Mouse (Mus musculus): ENCODE data around the gene Hrh1. TPM values are rescaled to one million over a fixed set of nuclear protein-coding genes. Genes with fewer than 3 reads are reported as not detected.

Gene Hrh1
- polyA plus RNA-seq, 1 experiment from 2014 or later, result 0.37 TPM

DNA sequence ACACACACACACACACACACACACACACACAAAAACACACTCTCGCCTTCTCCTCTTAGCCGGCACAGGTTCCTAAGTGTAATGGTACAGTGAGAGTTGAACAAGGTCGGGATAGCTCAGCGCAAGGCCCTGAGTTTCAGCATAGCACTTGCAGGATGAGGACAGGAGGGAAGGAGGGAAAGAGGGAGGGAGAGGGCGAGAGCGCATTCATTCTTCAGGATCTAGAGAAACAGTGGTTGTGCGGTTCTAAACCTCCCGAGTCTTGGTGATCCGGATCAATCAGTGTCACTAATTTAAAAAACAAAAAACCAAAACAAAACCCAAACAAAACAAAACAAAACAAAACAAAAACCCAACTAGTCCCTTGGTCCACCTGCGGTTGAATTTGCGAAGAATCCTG, 456 bp upstream of the Hrh1 start:
- no peak overlapping the region; the same call in 1 of the 2 replicates for H3K4me3 ChIP-seq (ENCODE audit: inconsistent target)

DNA sequence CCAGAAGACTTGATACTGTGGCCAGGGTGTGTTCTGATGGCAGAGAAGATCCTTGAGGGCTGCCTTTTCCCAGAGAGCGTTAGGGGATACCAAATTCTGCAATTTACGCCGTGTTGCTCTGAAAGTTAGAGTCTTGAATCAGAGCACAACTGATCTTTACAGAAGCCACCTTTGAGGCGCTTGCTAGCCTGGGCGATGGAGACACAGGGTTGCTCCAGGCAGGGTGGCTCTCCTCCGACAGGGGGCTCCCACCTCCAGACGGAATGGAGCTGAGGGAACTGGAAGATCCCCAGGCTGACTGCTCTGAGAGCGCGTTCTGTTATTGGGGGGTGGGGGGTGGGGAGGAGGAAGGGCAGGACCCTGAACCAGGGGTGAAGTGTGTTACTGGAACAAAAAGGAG, 890 bp downstream of the Hrh1 start:
- H3K79me2 ChIP-seq (ENCODE audit: inconsistent target), result no peaks in the 10 kb centered on the region
- no peak overlapping the region for H3K27ac ChIP-seq
- H3K4me3 ChIP-seq (ENCODE audit: inconsistent target), result no peak overlapping the region
- H3K36me3 ChIP-seq (ENCODE audit: inconsistent target), result no peaks in the 10 kb centered on the region
- 26% methylated on average over 9 of the region's 9 CpGs for WGBS (ENCODE audit: missing documents)

More for the DNA sequence above, 456 bp upstream of the Hrh1 start:
- Histone ChIP-seq H3K27ac (no peak overlapping the region), H3K36me3 (ENCODE audit: inconsistent target) (no peaks in the 10 kb centered on the region), H3K79me2 (ENCODE audit: inconsistent target) (no peaks in the 10 kb centered on the region)
- WGBS (ENCODE audit: missing documents), result 23% methylated on average over 8 of the region's 11 CpGs

DNA sequence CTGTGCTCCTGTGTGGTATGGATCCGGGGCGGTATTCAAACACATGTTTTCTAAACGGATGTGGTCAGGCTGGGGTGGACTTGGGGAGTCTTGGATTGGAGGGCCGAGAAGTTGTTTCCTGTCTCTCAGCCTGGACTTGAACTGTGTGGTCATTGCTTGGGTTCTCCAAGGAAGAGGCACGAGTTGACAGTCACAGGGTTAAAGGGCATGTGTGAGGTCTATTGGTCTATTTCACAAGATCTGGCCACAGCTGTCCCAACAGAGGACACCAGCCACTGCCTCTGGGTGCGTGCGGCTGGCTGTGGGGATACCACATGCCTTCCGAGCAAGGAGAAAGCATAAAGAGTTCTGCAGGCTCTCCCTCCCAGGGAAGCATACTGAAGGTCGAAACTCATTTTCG, 2.7 kb downstream of the Hrh1 start:
- no peaks in the 10 kb centered on the region for H3K79me2 ChIP-seq (ENCODE audit: inconsistent target)
- 76% methylated on average over 10 of the region's 10 CpGs for WGBS (ENCODE audit: missing documents)
- H3K27ac ChIP-seq, result no peak overlapping the region

DNA sequence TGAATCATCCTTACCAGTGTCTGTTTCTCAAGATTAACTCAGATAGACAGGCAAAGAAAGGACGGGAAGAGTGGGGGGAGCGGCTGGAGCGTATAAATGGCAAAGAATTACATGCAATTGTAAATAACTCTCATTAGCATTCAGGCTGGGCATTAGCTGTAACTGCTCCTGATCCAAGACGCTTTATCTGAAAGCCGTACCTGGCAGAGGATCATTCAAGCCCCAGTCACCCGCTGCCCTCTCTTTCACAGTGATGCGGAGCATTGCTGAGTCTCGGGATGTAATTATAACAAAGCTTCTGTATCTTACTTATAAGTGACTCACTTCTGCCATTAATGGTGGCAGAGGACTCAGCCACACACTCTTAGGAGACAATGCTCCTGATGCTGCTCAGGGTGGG, 3.1 kb downstream of the Hrh1 start:
- 91% methylated on average over 8 of the region's 8 CpGs for WGBS (ENCODE audit: missing documents)
- Histone ChIP-seq H3K27ac (no peak overlapping the region), H3K4me3 (ENCODE audit: inconsistent target) (no peak overlapping the region), H3K79me2 (ENCODE audit: inconsistent target) (no peaks in the 10 kb centered on the region), H3K36me3 (ENCODE audit: inconsistent target) (no peaks in the 10 kb centered on the region)

More for the DNA sequence above, 2.7 kb downstream of the Hrh1 start:
- H3K36me3 ChIP-seq (ENCODE audit: inconsistent target), result no peaks in the 10 kb centered on the region
- no peak overlapping the region for H3K4me3 ChIP-seq (ENCODE audit: inconsistent target)

- Histone ChIP-seq H3K4me3 (ENCODE audit: inconsistent target) (no peak overlapping the region), H3K36me3 (ENCODE audit: inconsistent target) (no peaks in the 10 kb centered on the region), H3K27ac (no peak overlapping the region), H3K79me2 (ENCODE audit: inconsistent target) (no peaks in the 10 kb centered on the region)
- WGBS (ENCODE audit: missing documents), result 85% methylated on average over 2 of the region's 2 CpGs
Measured at GRCm38 (mm10) chr6:114402161-114402560, 4.4 kb downstream of the Hrh1 start.

DNA sequence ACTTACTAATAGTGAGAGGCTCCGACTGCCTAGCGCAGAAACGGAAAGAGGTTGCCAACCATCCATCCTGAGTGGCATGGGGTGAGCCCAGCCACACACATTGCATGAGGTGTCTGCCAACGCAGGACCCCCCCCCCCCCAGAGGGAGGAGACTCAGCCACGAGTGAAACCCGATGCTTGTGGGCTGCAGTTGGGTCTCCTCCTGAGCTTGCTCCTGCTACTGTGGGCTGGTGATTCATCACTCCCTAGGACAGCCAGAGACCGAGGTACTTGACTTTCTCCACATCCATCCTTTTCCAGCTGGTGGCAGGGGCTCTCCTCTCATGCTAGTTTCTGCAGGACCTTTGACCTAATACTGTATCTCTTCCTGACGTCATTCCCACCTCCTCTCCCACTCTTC, 5.9 kb downstream of the Hrh1 start:
- H3K27ac ChIP-seq, result no peak overlapping the region
- no peaks in the 10 kb centered on the region for H3K79me2 ChIP-seq (ENCODE audit: inconsistent target)
- no peak overlapping the region for H3K4me3 ChIP-seq (ENCODE audit: inconsistent target)
- 48% methylated on average over 8 of the region's 8 CpGs for WGBS (ENCODE audit: missing documents)
- H3K36me3 ChIP-seq (ENCODE audit: inconsistent target), result no peaks in the 10 kb centered on the region

- no peaks in the 10 kb centered on the region for H3K36me3 ChIP-seq (ENCODE audit: inconsistent target)
- H3K79me2 ChIP-seq (ENCODE audit: inconsistent target), result no peaks in the 10 kb centered on the region
- 20% methylated on average over 5 of the region's 5 CpGs for WGBS (ENCODE audit: missing documents)
- H3K4me3 ChIP-seq (ENCODE audit: inconsistent target), result no peak overlapping the region
- H3K27ac ChIP-seq, result no peak overlapping the region
Measured at GRCm38 (mm10) chr6:114404128-114404527, 6.4 kb downstream of the Hrh1 start.

DNA sequence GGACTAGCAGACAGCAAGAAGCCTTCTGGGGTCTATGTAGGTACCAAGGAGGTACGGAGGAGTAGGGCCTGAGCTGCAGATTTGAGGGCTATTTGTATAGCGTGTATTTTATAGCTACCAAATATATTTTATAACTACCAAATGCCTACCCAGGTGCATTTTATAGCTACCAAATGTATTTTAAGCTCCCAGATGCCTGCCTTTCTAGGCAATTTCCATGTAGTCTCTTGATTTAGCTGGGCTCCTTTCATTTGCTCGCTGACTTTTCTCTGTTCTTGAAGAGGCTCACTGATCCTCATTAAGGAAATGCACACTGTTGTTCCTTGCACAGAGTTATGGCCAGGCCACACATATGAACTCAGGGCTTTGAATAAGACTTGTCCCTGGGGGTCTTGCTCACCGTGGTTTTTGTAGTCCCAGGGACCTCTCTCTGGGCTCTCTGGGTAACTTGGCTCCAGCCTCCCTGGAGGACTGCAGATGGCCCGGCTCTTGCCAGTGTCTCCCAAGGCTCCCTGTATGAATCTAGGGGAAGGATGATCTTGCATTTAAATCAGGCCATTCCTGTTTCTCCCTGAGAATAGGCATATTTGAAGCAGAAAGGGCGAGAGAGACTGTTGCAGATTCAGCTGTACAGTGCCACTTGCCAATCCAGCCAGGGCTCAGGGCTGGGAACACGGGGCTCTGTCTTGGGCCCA, 7.2 kb downstream of the Hrh1 start:
- H3K79me2 ChIP-seq (ENCODE audit: inconsistent target), result no peaks in the 10 kb centered on the region
- 83% methylated on average over 7 of the region's 7 CpGs for WGBS (ENCODE audit: missing documents)
- H3K27ac ChIP-seq, result no peak overlapping the region

DNA sequence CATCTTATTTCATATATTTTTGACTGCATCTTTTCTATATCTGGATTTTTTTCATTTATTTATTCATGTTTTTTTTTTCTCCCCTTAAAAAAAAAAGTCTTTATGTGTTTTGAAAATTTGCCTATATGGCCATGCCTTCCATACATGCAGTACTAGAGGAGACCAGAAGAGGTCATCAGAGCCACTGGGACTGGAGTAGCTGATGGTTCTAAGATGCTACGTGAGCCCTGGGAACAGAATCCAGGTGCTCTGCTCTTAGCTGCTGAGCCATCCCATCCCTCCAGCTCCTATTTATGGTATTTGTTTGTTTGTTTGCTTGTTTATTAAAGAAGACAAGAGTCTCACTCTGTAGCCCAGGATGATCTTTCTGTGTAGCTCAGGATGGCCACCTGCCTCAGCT, 8.9 kb downstream of the Hrh1 start:
- Histone ChIP-seq H3K27ac (no peak overlapping the region), H3K79me2 (ENCODE audit: inconsistent target) (no peaks in the 10 kb centered on the region), H3K36me3 (ENCODE audit: inconsistent target) (no peaks in the 10 kb centered on the region), H3K4me3 (ENCODE audit: inconsistent target) (no peak overlapping the region)
- 78% methylated on average over 1 of the region's 1 CpGs for WGBS (ENCODE audit: missing documents)

More for the DNA sequence above, 7.2 kb downstream of the Hrh1 start:
- no peaks in the 10 kb centered on the region for H3K36me3 ChIP-seq (ENCODE audit: inconsistent target)
- no peak overlapping the region for H3K4me3 ChIP-seq (ENCODE audit: inconsistent target)

GRCm38 (mm10) chr6:114407049-114407448, 9.3 kb downstream of the Hrh1 start:
- WGBS (ENCODE audit: missing documents), result 93% methylated on average over 7 of the region's 7 CpGs
- Histone ChIP-seq H3K79me2 (ENCODE audit: inconsistent target) (no peaks in the 10 kb centered on the region), H3K36me3 (ENCODE audit: inconsistent target) (no peaks in the 10 kb centered on the region), H3K27ac (no peak overlapping the region), H3K4me3 (ENCODE audit: inconsistent target) (no peak overlapping the region)

DNA sequence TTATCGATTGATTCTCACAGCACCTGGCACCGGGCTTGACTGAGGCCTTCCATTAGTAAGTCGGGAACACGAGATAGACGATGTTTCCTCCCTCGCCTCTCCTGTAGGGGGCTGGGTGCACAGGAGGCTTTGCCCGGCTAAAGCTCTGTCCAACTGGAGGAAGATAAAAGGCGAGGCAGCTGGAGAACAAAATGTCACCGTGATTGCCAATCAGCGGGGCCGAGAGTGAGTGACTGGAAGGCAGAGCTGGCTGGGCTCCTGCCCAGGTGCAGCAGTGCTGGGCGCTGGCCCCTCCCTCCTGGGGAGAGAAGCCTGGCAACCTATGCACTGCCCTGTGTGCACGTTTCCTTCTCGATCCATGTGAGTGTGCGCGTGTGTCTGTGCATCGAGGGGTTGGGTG, 10.5 kb downstream of the Hrh1 start:
- no peaks in the 10 kb centered on the region for H3K36me3 ChIP-seq (ENCODE audit: inconsistent target)
- WGBS (ENCODE audit: missing documents), result 65% methylated on average over 17 of the region's 17 CpGs
- H3K4me3 ChIP-seq (ENCODE audit: inconsistent target), result no peak overlapping the region
- H3K79me2 ChIP-seq (ENCODE audit: inconsistent target), result no peaks in the 10 kb centered on the region
- no peak overlapping the region for H3K27ac ChIP-seq

GRCm38 (mm10) chr6:114411913-114412312, 14.2 kb downstream of the Hrh1 start:
- WGBS (ENCODE audit: missing documents), result 61% methylated on average over 8 of the region's 8 CpGs
- no peaks in the 10 kb centered on the region for H3K36me3 ChIP-seq (ENCODE audit: inconsistent target)
- H3K4me3 ChIP-seq (ENCODE audit: inconsistent target), result no peak overlapping the region
- no peak overlapping the region for H3K27ac ChIP-seq
- H3K79me2 ChIP-seq (ENCODE audit: inconsistent target), result no peaks in the 10 kb centered on the region

GRCm38 (mm10) chr6:114414510-114414909, 16.8 kb downstream of the Hrh1 start:
- H3K79me2 ChIP-seq (ENCODE audit: inconsistent target), result no peaks in the 10 kb centered on the region
- no peaks in the 10 kb centered on the region for H3K36me3 ChIP-seq (ENCODE audit: inconsistent target)
- WGBS (ENCODE audit: missing documents), result 79% methylated on average over 8 of the region's 8 CpGs
- no peak overlapping the region for H3K4me3 ChIP-seq (ENCODE audit: inconsistent target)
- H3K27ac ChIP-seq, result no peak overlapping the region

DNA sequence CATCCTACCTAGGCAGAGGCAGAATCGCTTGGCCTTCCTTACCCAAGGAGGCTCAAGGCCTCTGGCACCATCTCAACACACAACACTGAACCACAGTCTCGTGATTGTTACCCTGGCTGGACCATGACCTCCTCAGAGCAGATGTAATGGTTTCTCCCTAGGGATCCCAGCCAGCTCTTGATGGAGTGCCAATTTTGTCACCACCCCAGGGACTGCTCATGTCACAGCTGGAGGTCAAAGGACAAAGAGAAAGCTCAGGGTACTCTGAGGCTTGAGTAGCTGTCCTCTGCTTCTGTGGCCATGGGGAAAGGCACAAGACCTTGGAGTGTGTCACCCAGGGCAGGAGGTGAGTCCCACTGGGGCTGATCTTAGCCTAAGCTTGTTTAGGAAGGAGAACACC, 20.3 kb downstream of the Hrh1 start:
- WGBS (ENCODE audit: missing documents), result 71% methylated on average over 2 of the region's 2 CpGs
- H3K4me3 ChIP-seq (ENCODE audit: inconsistent target), result no peak overlapping the region
- no peaks in the 10 kb centered on the region for H3K79me2 ChIP-seq (ENCODE audit: inconsistent target)
- H3K27ac ChIP-seq, result no peak overlapping the region
- no peaks in the 10 kb centered on the region for H3K36me3 ChIP-seq (ENCODE audit: inconsistent target)

DNA sequence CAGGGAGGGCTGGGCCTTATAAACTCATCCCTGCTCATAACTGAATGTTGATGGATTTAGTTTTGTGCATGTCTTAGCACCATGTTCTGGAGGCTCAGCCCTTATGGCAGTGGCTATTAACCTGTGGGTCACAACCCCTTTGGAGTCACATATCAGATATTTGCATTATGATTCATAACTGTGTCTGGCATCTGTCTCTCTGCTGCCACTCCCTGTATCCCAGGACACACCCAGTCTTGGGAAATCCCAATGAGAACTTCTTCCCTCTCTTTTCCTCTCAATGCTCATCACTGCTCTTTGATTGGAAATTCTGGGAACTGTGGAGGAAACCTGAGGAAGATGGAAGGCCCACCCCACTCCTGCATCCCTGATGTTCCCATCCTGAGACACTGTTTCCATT, 23.3 kb downstream of the Hrh1 start:
- H3K4me3 ChIP-seq (ENCODE audit: inconsistent target), result no peak overlapping the region
- no peaks in the 10 kb centered on the region for H3K79me2 ChIP-seq (ENCODE audit: inconsistent target)
- H3K27ac ChIP-seq, result no peak overlapping the region
- no peaks in the 10 kb centered on the region for H3K36me3 ChIP-seq (ENCODE audit: inconsistent target)

DNA sequence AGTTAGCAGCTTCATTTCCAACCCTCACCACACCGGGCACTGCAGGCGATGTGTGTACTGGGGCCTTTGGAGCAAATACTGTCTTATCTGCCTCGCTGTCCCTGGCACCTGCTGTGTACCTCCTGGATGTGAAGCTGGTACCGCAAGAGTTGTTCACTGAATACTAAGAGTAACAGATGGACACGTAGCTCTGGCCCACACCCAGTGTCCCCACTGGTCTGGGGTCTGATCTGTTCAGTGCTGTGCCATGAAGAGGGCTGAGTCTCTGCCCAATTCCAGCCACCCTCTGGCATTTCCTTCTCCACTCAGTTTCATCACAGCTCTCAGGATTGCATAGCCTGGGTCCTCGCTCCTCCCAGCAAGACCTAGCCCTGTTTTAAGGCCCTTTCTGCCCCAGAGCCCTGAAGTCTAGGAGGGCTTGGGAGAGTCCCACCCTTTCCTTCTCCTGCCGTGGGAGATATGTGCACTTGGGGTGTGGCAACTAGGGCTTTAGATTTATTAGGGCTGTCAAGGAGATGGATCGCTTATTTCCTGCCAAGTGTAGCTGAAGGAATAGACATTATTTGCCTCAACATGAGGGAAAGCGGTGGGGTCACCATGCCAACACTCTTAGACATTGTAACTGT, 25.4 kb downstream of the Hrh1 start:
- Histone ChIP-seq H3K36me3 (ENCODE audit: inconsistent target) (no peaks in the 10 kb centered on the region), H3K4me3 (ENCODE audit: inconsistent target) (no peak overlapping the region), H3K27ac (no peak overlapping the region), H3K79me2 (ENCODE audit: inconsistent target) (no peaks in the 10 kb centered on the region)
- WGBS (ENCODE audit: missing documents), result 67% methylated on average over 9 of the region's 9 CpGs
